Mouse (Mus musculus): ENCODE results near the gene Dapk1. TPM values are rescaled to one million over a fixed set of nuclear protein-coding genes. Genes with fewer than 3 reads are reported as not detected.

Gene Dapk1
- polyA plus RNA-seq, 1 experiment from 2014 or later: 22.8 TPM

GRCm38 (mm10) chr13:60707541-60708468 lies 106.1 kb downstream of the Dapk1 start:
- Histone ChIP-seq H3K27ac (no peak overlapping the region), H3K4me3 (no peak overlapping the region), H3K9ac (no peak overlapping the region), H3K4me2 (no peak overlapping the region), H3K4me1 (peaks cover 21% of the 10 kb centered on the region), H3K9me3 (no peaks in the 10 kb centered on the region), H3K27me3 (no peaks in the 10 kb centered on the region), H3K36me3 (no peaks in the 10 kb centered on the region; the same call in 1 of the 2 replicates)
- ATAC-seq (ENCODE audit: insufficient number of reproducible peaks, low FRiP score, low TSS enrichment, low read depth): no peak
- WGBS: 66% methylated on average over 16 of the region's 16 CpGs

GRCm38 (mm10) chr13:60709136-60709535 lies 107.4 kb downstream of the Dapk1 start:
- no peaks in the 10 kb centered on the region for H3K9me3 ChIP-seq
- peaks cover 21% of the 10 kb centered on the region for H3K4me1 ChIP-seq
- no peaks in the 10 kb centered on the region for H3K27me3 ChIP-seq
- no peaks in the 10 kb centered on the region; the same call in 1 of the 2 replicates for H3K36me3 ChIP-seq
- no peak overlapping the region for H3K9ac ChIP-seq
- ATAC-seq (ENCODE audit: insufficient number of reproducible peaks, low FRiP score, low TSS enrichment, low read depth): no peak
- WGBS: 75% methylated on average over 6 of the region's 6 CpGs
- no peak overlapping the region for H3K27ac ChIP-seq
- no peak overlapping the region for H3K4me2 ChIP-seq
- no peak overlapping the region for H3K4me3 ChIP-seq

GRCm38 (mm10) chr13:60710963-60711362 lies 109.2 kb downstream of the Dapk1 start:
- 29% methylated on average over 3 of the region's 3 CpGs for WGBS
- no peaks in the 10 kb centered on the region for H3K9me3 ChIP-seq
- no peak overlapping the region for H3K9ac ChIP-seq
- ATAC-seq (ENCODE audit: insufficient number of reproducible peaks, low FRiP score, low TSS enrichment, low read depth): no peak
- H3K36me3 ChIP-seq: no peaks in the 10 kb centered on the region
- H3K4me2 ChIP-seq: no peak overlapping the region
- H3K4me1 ChIP-seq: peaks cover 21% of the 10 kb centered on the region
- no peak overlapping the region for H3K4me3 ChIP-seq
- H3K27ac ChIP-seq: peak overlapping the region; percentile 75
- no peaks in the 10 kb centered on the region for H3K27me3 ChIP-seq

DNA sequence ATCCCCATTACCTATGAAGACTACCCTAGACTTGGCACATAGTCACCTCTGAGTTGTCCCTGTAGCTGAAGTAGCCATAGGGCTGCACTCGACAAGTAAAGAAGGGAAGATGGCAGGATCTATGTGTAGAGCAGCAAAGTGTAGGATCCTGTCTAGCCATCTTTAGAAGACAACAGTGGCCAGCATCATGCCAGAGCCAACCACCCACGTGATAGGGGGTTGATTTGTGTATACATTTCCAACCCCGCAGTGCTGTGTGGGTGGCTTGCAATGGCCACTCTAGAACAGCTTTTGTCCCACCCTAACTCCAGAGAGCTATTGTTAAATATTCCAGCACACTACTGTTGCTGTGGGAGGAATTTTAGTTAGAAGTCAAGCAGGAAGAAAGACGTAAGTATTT lies 111.8 kb downstream of the Dapk1 start:
- Histone ChIP-seq H3K9me3 (no peaks in the 10 kb centered on the region), H3K27ac (no peak overlapping the region), H3K27me3 (no peaks in the 10 kb centered on the region), H3K36me3 (peaks cover 2% of the 10 kb centered on the region), H3K4me3 (no peak overlapping the region), H3K9ac (no peak overlapping the region), H3K4me1 (peaks cover 21% of the 10 kb centered on the region), H3K4me2 (no peak overlapping the region)
- no peak for ATAC-seq (ENCODE audit: insufficient number of reproducible peaks, low FRiP score, low TSS enrichment, low read depth)
- 89% methylated on average over 4 of the region's 4 CpGs for WGBS

DNA sequence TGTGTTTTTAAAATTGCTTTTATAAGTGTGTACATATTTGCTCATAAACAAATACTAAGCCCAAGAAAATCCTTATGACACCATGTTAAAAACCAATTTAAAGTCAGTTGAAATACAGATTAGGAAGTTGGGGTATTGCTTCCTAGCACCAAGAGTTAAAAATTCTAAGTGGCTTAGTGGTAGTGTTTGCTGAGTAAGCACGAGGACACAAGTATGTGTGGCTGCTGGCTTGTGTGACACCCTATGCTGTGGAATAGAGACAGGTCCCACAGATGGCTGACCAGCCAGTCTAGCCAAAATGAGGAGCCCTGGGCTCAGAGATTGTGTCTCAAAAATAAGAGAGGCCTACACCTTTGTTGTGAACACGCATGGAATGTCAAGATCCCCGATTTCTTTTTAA lies 114.4 kb downstream of the Dapk1 start:
- Histone ChIP-seq H3K36me3 (peaks cover 22% of the 10 kb centered on the region), H3K4me1 (peaks cover 13% of the 10 kb centered on the region), H3K4me2 (no peak overlapping the region), H3K4me3 (no peak overlapping the region), H3K9me3 (no peaks in the 10 kb centered on the region), H3K9ac (no peak overlapping the region), H3K27me3 (no peaks in the 10 kb centered on the region), H3K27ac (no peak overlapping the region)
- ATAC-seq (ENCODE audit: insufficient number of reproducible peaks, low FRiP score, low TSS enrichment, low read depth): no peak
- WGBS: 81% methylated on average over 3 of the region's 3 CpGs

- Histone ChIP-seq H3K27me3 (no peaks in the 10 kb centered on the region), H3K36me3 (peaks cover 27% of the 10 kb centered on the region), H3K27ac (no peak overlapping the region), H3K4me2 (no peak overlapping the region), H3K9ac (no peak overlapping the region), H3K9me3 (no peaks in the 10 kb centered on the region), H3K4me1 (peaks cover 3% of the 10 kb centered on the region; the same call in 1 of the 2 replicates), H3K4me3 (no peak overlapping the region)
- 85% methylated on average over 10 of the region's 10 CpGs for WGBS
- ATAC-seq (ENCODE audit: insufficient number of reproducible peaks, low FRiP score, low TSS enrichment, low read depth): no peak
Observed at GRCm38 (mm10) chr13:60717421-60717820, 115.7 kb downstream of the Dapk1 start.

- no peak for ATAC-seq (ENCODE audit: insufficient number of reproducible peaks, low FRiP score, low TSS enrichment, low read depth)
- 93% methylated on average over 10 of the region's 10 CpGs for WGBS
Observed at GRCm38 (mm10) chr13:60719581-60719980, 117.8 kb downstream of the Dapk1 start.

DNA sequence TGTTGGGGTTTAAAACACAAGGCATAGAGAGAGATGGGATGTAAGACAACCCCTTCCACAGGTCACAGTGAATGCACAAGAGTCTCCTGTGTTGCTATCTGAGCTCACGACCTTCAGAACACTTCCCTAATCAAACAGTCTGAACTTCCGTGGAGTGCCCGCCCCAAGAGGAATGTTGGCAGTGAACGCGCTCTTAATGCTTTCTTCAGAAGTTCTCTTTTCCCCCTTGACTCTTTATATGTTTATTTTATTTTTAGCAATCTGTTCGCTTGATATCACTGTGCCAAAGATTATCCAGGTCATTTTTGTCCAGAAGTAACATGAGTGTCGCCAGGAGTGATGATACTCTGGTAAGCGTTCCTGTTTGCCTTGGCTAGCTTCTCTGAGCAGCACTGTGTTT lies 121.0 kb downstream of the Dapk1 start:
- peaks cover 51% of the 10 kb centered on the region for H3K36me3 ChIP-seq
- no peak overlapping the region for H3K9ac ChIP-seq
- 84% methylated on average over 8 of the region's 8 CpGs for WGBS
- H3K27ac ChIP-seq: no peak overlapping the region
- H3K4me3 ChIP-seq: no peak overlapping the region
- no peaks in the 10 kb centered on the region for H3K4me1 ChIP-seq
- no peak overlapping the region for H3K4me2 ChIP-seq
- no peaks in the 10 kb centered on the region for H3K27me3 ChIP-seq
- ATAC-seq (ENCODE audit: insufficient number of reproducible peaks, low FRiP score, low TSS enrichment, low read depth): no peak
- H3K9me3 ChIP-seq: no peaks in the 10 kb centered on the region

More at GRCm38 (mm10) chr13:60719581-60719980, 117.8 kb downstream of the Dapk1 start:
- no peaks in the 10 kb centered on the region for H3K27me3 ChIP-seq
- H3K9ac ChIP-seq: no peak overlapping the region
- peaks cover 34% of the 10 kb centered on the region for H3K36me3 ChIP-seq
- no peak overlapping the region for H3K4me2 ChIP-seq
- no peak overlapping the region for H3K27ac ChIP-seq
- no peak overlapping the region for H3K4me3 ChIP-seq
- no peaks in the 10 kb centered on the region for H3K4me1 ChIP-seq
- H3K9me3 ChIP-seq: no peaks in the 10 kb centered on the region

GRCm38 (mm10) chr13:60728276-60729054 lies 126.7 kb downstream of the Dapk1 start:
- 90% methylated on average over 9 of the region's 9 CpGs for WGBS
- H3K36me3 ChIP-seq: peaks cover 57% of the 10 kb centered on the region
- H3K9me3 ChIP-seq: no peaks in the 10 kb centered on the region
- no peak overlapping the region for H3K4me3 ChIP-seq
- ATAC-seq (ENCODE audit: insufficient number of reproducible peaks, low FRiP score, low TSS enrichment, low read depth): no peak
- H3K4me1 ChIP-seq: no peaks in the 10 kb centered on the region
- H3K9ac ChIP-seq: no peak overlapping the region
- H3K27me3 ChIP-seq: no peaks in the 10 kb centered on the region
- no peak overlapping the region for H3K4me2 ChIP-seq
- no peak overlapping the region; the same call in 1 of the 2 replicates for H3K27ac ChIP-seq

DNA sequence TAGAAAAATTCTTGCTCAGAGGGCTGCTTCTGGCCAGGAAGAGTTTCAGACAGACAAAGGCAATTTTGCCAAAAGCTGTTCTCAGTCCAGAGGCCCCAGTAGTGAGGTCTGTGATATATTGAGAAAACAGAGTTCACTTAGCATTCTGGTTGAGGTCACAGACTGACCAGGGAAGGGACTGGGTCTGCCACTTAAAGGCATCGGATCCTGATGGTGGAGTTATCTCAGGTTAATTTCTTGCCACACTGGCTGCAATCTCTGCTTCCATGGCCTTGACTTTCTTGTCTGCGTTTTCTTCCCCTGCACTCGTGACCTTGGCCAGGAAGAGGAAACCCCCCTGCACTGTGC lies 127.3 kb downstream of the Dapk1 start:
- H3K9me3 ChIP-seq: no peaks in the 10 kb centered on the region
- no peak overlapping the region for H3K9ac ChIP-seq
- H3K4me3 ChIP-seq: no peak overlapping the region
- H3K27me3 ChIP-seq: no peaks in the 10 kb centered on the region
- no peaks in the 10 kb centered on the region for H3K4me1 ChIP-seq
- peaks cover 58% of the 10 kb centered on the region for H3K36me3 ChIP-seq
- no peak for ATAC-seq (ENCODE audit: insufficient number of reproducible peaks, low FRiP score, low TSS enrichment, low read depth)
- H3K27ac ChIP-seq: no peak overlapping the region
- 84% methylated on average over 3 of the region's 3 CpGs for WGBS
- H3K4me2 ChIP-seq: no peak overlapping the region

DNA sequence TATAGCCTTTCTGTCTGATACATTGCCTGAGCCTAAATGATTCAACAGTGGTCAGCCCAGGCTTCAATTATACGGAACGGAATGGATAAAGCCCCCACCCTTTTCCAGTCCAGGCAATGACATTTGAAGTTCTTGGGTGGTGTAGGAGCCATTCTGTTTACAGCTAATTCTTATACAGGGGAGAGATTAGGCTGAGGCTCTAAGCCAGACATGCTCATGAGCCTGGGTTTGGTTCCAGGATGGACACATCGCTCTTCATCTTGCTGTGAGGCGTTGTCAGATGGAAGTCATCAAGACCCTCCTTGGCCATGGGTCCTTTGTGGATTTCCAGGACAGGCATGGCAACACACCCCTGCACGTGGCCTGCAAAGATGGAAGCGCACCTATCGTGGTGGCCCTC lies 128.8 kb downstream of the Dapk1 start:
- Histone ChIP-seq H3K27ac (no peak overlapping the region), H3K9ac (no peak overlapping the region), H3K9me3 (no peaks in the 10 kb centered on the region), H3K36me3 (peaks cover 58% of the 10 kb centered on the region), H3K27me3 (no peaks in the 10 kb centered on the region), H3K4me1 (no peaks in the 10 kb centered on the region), H3K4me3 (no peak overlapping the region), H3K4me2 (no peak overlapping the region)
- WGBS: 92% methylated on average over 7 of the region's 7 CpGs
- no peak for ATAC-seq (ENCODE audit: insufficient number of reproducible peaks, low FRiP score, low TSS enrichment, low read depth)

GRCm38 (mm10) chr13:60731001-60731400 lies 129.3 kb downstream of the Dapk1 start:
- no peak overlapping the region for H3K9ac ChIP-seq
- peaks cover 58% of the 10 kb centered on the region for H3K36me3 ChIP-seq
- 79% methylated on average over 3 of the region's 3 CpGs for WGBS
- H3K4me3 ChIP-seq: no peak overlapping the region
- ATAC-seq (ENCODE audit: insufficient number of reproducible peaks, low FRiP score, low TSS enrichment, low read depth): no peak
- H3K27ac ChIP-seq: no peak overlapping the region
- H3K27me3 ChIP-seq: no peaks in the 10 kb centered on the region
- H3K4me2 ChIP-seq: no peak overlapping the region
- no peaks in the 10 kb centered on the region for H3K4me1 ChIP-seq
- H3K9me3 ChIP-seq: no peaks in the 10 kb centered on the region
